Mouse (Mus musculus) kidney, postnatal 36 days (tissue): ENCODE data around the gene Mgat5.

ENCODE experiments used
- DNase-seq, 2 experiments: peaks; one replicate each; pipeline ENCODE4 v3.0.0; 2021 to 2022; ENCODE audit warnings: mixed read lengths in 2 of 2

Gene Mgat5

DNA sequence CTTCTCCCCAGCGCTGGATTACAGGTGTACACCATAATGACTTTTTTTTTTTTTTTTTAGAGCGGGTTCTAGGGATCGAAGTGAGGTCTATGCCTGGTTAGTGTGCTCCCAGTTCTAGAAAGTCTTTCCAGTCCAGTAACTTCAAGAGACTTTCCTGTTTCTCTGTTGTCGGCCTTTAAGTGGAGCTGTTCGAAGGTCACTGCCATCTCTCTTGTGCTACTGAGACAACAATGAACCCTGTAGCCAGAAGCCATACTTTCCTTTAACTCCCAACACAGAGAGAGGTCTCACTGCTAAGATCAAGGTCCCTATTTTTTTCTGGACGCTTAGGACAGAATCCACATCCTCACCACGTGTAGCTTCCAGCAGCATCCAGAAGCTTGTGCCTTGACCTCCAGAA, 13.4 kb downstream of the Mgat5 start:
- DNase-seq = peak in 1 of 2 experiments; percentile 49

DNA sequence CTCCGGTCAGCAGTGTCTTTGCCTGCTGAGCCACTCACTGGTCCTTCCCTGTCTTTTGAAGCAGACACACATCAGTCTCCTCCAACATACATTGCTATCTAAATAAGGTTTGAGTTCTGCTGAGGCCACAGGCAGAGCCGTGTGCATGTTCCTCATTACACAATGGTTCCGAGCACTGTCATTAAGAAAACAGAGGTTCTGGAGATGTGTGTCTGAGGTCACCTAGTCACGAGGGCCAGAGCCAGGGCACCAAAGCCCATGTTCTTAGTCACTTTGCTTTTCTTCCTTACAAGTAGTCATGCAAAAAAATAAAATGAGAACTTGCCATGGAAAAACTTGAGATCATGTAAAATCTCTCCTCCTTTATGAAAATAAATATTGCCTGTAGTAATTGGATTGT, 14.3 kb downstream of the Mgat5 start:
- no peak for DNase-seq

DNA sequence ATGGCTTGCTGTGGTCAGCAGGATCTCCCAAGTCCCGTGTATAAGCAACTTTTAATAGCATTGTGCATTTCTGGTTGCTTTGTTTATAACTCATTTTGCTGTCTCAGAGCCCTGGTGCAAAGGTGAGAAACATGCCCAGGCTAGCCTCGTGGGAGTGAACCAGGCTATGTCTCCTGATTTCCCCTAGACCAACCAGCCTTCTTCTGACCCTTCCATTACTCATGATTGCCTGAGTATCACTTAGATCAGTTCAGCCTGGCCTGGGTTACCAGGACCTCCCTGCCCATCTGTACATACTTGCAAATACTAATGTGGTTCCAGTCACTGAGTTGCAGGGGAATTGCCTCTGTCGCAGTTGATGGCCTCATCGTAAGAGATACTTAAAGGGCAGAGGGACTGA, 14.8 kb downstream of the Mgat5 start:
- DNase-seq = no peak

DNA sequence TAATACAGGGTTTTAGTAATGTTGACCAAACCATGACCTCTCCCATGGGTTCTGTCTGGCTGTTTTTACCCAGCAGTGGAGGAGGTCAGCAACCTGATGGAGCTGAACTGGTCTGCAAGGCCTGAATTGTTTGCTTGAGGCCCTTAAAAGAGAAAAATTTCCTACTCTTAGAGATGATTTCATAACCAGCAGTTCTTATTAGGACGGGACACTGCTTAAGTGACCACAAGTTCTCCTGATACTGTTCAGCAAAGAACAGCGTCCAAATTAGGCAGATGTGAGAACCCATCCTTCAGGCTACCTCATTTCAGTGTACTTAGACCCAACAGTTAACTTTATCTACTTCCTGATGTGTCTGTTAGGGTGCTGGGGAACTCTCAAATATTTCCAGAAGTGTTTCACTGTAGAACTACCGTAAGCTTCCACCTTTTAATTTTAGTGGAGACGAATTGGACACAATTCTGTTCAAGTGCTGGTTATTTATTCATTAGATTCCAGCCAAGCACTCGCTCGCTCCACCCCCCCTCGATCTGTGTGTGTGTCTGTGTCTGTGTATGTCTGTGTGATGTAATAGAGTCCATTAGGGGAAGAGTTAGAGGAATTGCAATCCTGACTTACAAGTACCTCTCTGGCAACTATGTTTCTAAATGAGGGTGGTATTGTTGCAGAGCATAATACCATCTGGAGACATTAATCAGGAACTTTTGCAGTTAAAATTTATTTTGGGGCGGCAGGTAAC, 17.4 kb downstream of the Mgat5 start:
- peak in 1 of 2 experiments; percentile 47 for DNase-seq

- no peak for DNase-seq
These were observed 20.2 kb downstream of the Mgat5 start for GRCm38 (mm10) chr1:127225060-127225459.

- no peak for DNase-seq
These were observed 24.2 kb downstream of the Mgat5 start for GRCm38 (mm10) chr1:127229011-127229410.

- DNase-seq = peak in 1 of 2 experiments; percentile 46
These were observed 25.7 kb downstream of the Mgat5 start for GRCm38 (mm10) chr1:127230468-127230867.

- no peak for DNase-seq
These were observed 28.4 kb downstream of the Mgat5 start for GRCm38 (mm10) chr1:127233191-127233651.

- no peak for DNase-seq
These were observed 30.3 kb downstream of the Mgat5 start for GRCm38 (mm10) chr1:127235157-127235556.

DNA sequence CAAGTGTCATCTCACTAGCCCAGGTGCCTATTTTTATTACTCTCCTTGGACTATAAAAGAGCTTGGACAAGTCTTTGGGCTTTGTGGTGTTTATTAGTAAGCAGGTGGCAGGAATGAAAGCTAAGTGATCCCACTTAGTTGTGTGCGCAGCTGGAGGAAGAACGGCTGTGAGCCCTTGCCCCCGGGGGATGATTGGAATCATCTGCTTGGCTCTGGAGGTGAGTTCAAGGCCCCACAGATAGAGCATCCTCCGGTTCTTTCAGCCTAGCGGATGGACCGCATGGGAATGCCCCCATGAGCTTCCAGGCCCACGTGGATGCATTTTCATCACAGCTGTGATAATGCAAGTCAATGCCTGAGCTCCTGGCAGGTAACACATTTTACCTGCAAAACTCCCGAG, 31.6 kb downstream of the Mgat5 start:
- no peak for DNase-seq

DNA sequence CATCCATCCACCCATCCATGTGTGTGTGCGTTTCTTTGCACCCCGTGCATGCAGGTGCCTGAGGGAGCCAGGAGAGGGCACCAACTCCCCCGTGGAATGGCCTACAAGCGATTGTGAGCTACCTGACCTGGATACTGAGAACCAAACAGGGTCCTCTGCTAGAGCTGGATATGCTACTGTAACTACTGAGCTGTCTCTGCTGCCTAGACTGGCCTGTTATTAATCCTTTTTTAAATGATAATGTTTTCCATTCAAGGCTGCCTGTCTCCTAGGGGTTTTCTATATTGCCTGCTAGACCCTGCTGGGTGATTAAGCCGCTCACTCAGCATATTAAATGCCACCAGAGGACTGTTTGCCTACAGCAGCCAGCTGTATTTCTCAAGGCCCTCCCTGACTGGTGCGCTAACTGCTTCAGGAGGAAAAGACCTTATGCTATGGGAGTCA, 34.1 kb downstream of the Mgat5 start:
- DNase-seq = no peak

GRCm38 (mm10) chr1:127239914-127240313, 35.1 kb downstream of the Mgat5 start:
- peak; percentile 13 to 34 for DNase-seq

DNA sequence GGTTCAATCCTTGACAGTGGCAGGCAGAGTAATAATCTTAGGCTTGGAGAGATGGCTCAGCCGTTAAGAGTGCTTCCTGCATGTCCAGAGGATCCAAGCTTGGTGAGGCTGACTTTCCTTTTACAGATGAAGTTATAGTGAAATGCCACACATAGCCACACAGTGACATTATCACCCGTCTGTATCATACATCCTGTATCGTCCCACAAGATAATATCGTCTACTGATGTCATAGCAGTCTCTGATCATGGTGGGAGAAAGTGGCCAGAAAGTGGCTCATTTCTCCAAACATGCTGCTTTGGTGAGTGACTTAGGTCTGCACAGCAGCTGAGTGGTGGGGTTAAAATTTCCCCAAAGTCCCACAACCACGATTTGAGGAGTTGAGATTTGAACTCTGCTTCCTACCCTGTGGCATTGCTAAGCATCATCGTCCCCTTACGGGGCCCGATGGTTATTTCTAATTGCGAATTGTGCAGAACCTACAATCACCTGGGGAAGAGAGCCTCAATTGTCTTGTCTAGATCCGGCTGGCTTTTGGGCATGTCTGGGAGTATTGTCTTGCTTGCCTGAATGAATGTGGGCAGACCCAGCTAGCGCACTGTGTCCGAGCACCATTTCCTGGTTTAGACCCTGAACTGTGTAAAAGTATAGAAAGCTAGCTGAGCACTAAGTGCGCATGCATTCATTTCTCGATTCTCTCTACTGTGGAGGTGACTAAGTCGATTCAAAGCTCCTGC, 37.5 kb downstream of the Mgat5 start:
- no peak for DNase-seq

GRCm38 (mm10) chr1:127242888-127243588, 38.2 kb downstream of the Mgat5 start:
- no peak for DNase-seq

DNA sequence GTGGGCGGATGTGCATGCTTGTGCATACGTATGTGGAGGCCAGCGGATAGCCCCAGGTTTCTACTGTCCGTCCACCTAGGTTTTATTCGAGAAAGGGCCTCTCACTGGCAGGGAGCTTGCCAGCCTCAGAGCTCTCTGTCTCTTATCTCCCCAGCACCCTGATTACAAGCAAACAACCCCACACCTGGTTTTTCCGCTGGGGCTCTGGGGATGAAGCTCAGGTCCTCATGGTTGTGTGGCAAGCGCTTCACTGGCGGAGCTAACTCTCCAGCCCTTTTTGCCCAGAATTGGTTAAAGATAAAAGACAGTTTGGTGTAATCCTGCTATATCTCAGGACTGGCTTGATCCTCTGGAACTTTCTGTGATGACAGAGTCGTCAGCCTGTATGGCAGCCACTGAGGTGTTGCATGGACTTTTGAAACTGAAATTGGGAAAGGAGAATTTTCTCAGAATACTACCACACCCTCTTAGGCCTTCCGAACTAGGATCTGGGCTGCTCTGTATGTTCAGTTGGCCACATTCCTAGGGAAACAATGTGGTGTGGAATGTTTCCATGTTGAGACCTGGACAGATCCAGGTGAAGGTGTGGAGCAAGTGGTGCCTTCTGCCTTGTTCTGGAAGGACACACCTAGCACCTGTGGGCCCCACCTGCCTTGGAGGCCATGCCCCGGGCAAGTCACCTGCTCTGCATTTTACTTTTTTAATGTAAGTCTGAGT, 39.4 kb downstream of the Mgat5 start:
- DNase-seq = no peak

DNA sequence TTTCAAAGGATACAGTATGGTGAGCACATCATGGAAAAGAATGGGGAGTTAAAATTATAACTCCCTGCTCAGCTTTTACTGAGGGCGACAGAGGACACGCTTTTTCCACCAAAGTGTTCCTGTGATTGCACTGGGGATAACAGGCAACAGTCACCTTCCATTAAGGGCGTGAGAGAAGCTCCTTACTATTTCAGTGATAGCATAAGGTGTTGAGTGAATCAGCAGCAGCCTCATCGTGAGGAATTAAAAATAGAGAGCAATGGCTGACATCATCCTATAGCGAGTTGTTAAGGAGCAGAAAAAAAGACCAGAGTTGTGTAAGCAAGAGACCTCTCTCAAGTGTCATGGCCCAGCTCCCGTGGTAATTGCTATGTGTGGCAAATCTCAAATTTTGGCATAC, 41.3 kb downstream of the Mgat5 start:
- DNase-seq = no peak

DNA sequence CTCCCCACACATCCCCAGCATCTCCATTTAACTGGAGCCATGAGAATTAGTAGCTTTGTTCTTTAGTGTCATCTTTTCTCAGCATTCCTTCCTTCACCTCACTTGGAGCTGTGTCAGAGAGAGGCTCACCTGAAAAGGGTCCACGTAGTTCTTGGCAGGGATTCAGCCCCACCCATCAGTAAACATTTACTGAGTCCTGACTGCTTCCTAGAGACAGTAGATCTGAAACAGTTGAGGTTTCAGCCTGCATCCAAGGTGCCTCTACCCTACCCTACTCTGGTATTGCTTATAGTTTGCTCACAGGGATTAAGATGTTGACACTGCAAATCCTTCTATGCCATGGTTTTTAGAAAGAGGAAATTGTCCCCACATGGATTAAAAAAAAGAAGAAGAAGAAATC, 43.6 kb downstream of the Mgat5 start:
- DNase-seq = peak; percentile 67 to 76

GRCm38 (mm10) chr1:127249621-127250020, 44.8 kb downstream of the Mgat5 start:
- peak in 1 of 2 experiments; percentile 29 for DNase-seq

DNA sequence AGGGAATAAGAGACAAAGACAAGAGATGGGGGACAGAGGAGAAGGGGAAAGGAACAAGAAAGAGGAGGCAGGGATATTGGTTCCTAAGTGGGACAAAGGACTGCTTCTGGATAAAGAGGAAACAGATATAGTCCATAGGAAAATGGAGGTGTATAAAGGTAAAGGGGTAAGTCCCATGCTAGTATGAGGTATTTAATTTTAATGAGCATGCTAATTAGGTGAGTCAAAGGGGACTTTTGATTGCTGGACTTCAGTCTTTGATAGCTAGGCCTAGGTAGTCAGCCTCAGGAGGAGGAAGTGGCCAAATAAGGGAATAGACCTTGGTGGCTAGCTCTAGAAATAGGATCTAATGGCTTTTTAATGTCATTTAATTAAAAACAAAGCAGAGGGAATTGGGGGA, 45.5 kb downstream of the Mgat5 start:
- no peak for DNase-seq

DNA sequence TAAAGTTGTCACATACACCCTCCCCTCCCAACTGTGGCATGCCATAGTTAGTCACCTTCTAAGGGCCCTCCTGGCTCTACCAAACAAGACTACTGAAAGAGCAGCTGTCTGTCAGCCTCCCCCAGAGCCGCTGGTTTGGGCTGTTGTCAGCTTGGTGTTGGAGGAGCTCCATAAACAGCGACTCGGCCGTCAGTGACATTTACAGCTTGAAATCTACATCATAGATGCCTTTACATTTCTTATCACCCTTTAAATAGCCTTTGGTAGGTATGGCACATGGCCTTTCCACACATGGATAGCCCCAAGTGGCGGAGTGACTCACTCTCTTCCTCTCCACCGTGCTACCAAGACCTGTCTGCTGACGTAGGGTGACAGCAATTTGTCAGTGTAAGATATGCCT, 46.9 kb downstream of the Mgat5 start:
- no peak for DNase-seq

DNA sequence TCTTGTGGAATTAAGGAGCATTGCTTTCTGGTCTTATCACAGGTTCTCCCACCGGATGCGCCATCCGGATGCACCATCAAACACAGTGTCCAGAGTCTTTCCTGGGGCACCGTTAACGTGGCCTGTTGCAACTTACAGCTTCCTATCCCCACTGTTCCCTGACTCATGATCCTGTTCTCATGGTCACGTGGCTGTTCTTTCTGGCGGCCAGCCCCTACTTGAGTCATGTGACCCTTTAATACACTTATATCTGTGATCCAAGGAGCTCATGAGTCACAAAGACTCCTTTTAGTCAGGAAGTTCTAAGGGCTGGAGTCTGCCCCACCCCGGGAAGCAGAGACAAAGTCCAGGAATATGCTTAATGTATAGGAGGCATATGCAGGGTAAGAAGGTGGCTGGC, 52.2 kb downstream of the Mgat5 start:
- no peak for DNase-seq

DNA sequence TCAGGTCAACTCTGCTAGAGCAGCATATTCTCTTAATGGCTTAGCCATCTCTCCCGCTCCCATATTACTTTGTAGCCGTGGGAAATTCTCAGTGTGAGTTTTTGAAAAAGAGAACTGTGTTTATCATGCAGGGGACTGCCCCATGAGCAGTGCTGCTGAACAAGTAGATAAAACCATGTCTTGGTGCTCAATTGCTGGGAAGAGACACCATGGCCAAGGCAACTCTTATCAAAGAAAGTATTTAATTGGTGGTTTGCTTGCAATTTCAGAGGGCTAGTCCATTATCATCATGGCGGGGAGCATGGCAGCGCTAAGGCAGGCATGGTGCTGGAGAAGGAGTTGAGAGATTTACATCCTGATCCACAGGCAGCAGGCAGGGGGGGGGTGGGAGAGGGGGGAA, 54.9 kb downstream of the Mgat5 start:
- no peak for DNase-seq

- DNase-seq = peak; percentile 55 to 82
These were observed 56.2 kb downstream of the Mgat5 start for GRCm38 (mm10) chr1:127260969-127261368.
